Mouse (Mus musculus): ENCODE data around the gene Man1c1.

The Man1c1 gene

DNA sequence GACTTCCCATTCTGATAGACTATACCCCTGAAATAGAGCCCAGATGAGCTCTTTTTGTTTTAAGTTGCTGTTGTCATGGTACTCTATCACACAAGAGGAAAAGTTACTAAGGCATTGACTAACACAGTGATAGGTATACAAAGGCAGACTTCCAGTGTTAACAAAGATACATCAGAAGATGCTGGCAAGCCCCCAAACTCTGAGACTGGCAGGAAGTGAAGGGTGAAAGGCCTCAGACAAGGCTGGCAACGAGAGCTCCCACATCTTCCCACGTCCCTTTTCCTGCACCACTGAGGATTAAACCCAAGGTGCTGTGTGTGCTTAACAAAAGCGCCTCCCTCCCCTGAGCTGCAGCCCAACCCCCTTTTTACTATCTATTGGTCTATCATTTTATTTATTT, 19.2 kb upstream of the Man1c1 start:
- no peak for DNase-seq (ENCODE audit: low read depth)

GRCm38 (mm10) chr4:134721076-134721475, 17.0 kb upstream of the Man1c1 start:
- no peak for DNase-seq (ENCODE audit: low read depth)

DNA sequence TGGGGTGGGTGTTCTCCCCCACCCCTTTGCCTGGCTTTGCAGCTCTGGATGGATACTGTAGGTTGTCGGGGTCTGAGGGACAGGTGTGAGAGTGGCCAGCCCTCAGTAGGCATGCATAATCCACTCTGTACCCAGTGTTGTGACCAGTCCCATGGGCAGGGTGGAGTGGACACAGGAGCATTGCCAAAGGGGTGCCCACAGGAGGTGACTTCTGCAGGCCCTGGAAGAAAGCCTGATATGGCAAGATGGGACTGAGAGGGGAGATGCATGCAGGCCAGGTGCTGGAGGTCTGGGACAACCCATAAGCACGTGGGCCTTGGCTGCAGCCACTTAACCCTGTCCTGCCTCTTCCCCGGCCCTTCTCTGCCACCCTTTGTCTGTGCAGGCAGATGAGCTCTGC, 16.3 kb upstream of the Man1c1 start:
- no peak for DNase-seq (ENCODE audit: low read depth)

DNA sequence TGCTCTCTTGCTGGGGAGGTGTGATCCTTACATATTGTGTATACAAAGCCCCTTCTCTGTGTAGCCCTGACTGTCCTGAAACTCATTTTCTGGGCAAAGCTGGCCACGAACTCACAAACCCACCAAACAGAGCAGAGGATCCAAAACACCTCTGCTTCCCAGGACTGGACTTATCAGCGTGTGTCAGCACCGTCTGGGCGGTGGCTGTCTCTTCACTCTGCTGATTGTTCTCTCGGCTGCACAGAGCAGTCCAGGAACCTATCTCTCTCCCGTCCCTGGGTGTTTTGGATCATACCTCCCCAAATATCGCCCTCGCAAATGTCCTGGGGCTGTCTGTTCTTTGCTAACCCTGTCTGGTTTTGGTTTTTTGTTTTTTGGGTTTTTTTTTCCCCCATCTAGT, 15.4 kb upstream of the Man1c1 start:
- no peak for DNase-seq (ENCODE audit: low read depth)

GRCm38 (mm10) chr4:134713937-134714336, 9.8 kb upstream of the Man1c1 start:
- DNase-seq (ENCODE audit: low read depth): peak; percentile 49

DNA sequence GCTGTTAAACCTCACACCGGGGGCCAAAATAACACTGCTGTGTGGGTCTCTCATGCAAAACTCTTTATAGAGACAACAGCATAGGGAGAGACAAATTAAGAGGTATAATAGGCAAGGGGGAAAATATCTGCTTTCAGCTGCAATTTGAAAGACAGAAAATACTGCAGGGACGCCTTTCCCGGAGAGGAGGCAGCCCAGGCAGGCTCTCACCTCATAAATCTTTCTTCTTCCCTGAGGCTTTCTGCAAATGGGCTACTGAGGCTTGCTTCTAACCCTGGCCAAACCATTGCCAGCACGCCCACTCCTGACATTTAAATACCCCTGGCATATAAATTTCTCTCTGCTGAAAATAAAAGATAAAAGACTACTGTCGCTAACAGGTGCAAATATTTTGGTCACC, 1.2 kb upstream of the Man1c1 start:
- no peak for DNase-seq (ENCODE audit: low read depth)

GRCm38 (mm10) chr4:134704590-134704989, 500 bp upstream of the Man1c1 start:
- no peak for DNase-seq (ENCODE audit: low read depth)

DNA sequence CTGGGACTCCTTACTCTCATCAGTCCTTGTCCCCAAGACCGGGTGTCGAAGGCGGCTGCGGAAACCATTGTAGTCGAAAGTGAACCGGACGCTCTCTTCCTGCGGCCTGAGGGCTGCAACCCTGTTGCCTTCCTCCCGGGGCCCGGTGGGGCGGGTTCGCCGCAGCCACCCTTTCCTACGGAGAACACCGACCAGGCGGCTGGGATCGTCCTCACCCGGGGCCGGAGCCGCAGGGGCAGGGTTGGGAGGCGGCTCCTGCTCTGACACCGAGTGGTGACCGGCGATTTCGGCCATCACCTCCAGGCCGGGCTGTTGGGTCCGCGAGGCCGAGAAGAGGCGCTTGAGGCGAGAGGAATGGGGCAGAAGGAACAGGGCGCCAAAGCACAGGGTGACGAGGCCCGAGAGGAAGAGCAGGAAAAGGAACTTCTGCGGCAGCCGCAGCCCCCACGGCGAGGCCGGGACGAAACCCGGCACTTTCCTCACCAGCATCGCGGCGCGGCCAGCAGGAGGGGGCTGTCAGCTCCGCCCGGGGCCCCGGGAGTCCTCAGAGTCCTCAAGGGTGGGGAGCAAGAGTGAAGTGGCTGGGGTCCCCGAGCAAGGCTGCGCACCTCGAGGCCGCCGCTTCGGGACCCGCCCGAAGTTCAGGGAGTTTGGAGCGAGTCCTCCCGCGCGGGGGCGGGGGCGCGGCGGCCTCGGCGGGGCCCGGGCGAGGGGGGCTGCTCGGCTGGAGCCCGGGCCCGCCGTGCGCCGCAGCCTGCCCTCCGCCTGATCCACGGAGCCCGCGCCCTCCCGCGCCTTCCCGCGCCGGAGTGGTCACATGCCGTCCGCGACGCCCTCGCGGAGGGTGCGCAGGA, 882 bp downstream of the Man1c1 start:
- no peak for DNase-seq (ENCODE audit: low read depth)

DNA sequence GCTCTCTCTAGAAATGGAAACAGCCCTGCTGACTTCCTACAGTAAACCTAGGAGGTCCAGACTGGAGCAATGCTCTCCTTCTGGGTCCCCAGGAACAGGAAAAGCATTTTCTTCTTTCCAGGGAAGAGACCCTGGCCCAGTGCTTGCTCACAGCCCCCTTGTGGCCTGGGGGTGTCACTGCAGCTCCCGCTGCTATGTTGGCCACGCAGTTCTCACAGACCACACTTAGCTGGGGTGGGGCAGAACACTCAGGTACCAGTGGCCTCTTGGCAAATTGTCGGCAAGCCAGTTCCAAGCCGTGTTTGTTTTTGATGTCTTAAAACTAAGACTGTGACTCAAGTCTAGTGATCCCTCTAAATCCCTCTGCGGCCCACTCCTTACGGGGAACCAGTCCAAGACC, 2.2 kb downstream of the Man1c1 start:
- DNase-seq (ENCODE audit: low read depth): peak; percentile 47

DNA sequence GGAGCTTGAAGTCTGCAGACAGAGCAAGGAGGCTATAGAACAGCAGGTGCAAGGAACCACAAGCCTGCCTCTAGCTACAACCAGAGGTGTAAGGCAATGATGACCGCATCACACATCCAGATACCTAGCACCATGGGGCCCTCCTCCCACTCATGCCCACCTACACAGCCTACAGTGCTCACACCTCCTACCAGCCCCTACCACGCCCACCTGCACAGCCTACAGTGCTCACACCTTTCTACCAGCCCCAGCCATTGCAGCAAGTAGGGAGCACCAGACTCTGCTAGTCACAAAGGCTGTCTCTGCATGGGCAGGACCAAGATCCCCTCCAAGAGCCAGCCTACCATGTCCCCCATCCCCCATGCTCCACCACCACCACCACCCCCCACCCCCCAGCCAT, 3.2 kb downstream of the Man1c1 start:
- no peak for DNase-seq (ENCODE audit: low read depth)

GRCm38 (mm10) chr4:134693202-134693940, 10.7 kb downstream of the Man1c1 start:
- DNase-seq (ENCODE audit: low read depth): no peak

DNA sequence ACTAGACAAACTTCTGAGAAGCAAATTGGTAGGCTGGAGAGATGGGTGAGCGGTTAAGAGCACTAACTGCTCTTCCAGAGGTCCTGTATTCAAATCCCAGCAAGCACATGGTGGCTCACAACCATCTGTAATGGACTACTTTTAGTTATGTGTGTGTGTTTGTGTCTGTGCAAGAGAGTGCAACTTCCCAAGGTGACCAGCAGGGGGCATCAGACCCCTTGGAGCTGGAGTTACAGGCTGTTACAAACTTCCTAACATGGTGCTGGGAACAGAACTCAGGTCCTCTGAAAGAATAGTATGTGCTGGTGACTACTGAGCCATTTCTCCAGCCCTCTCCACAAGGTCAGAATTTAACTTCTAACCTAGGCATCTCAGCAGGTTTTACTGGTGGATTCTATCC, 11.7 kb downstream of the Man1c1 start:
- no peak for DNase-seq (ENCODE audit: low read depth)

GRCm38 (mm10) chr4:134686022-134686661, 17.9 kb downstream of the Man1c1 start:
- no peak for DNase-seq (ENCODE audit: low read depth)

DNA sequence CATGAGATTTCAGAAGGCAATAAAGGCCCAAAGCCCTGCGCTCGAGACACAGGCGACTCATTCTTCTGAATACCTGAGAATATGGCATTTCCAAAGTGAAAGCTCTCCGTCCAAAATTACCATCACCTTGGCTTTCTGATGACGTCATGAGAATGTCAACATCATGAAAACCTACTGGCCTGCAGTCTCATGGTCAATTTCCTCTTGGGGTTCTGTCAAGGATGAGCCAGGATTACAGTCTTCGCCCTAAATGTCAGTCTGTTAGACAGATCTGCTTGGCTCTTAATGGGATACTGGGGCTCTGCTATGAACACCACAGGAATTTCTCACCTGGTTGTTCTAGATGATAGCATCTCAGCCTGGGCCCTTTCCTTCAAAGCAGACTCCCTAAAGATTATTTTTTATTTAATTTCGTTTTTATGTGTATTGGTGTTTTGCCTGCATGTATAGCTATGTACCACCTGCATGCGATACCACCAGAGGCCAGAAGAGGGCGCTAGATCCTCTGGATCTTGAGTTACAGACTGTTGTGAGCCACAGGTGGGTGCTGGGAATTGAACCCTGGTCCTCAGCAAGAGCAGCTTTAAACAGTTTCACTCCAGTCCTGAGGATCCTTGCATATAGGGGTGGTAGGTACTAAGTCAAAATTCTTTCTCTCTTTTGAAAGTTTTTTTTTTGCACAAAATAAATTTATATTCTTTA, 19.3 kb downstream of the Man1c1 start:
- no peak for DNase-seq (ENCODE audit: low read depth)

DNA sequence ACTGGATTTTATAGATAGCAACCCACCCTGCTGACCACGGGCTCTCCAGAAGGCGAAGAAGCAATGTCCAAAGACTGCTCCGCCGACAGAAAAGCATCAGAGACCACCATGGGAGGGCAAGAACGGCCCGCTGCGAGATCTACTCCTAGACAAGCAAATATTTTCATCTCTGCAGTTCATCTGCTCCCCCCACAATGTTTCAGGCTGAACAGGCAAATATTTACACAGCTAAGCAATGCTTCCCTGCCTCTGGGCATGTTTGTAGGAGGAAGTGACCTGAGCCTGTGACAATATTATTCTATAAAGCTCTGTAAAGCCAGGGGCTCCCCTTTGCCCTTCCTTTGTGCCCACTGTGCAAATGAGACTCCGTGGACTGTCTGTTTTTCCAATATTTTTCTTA, 20.2 kb downstream of the Man1c1 start:
- DNase-seq (ENCODE audit: low read depth): no peak

DNA sequence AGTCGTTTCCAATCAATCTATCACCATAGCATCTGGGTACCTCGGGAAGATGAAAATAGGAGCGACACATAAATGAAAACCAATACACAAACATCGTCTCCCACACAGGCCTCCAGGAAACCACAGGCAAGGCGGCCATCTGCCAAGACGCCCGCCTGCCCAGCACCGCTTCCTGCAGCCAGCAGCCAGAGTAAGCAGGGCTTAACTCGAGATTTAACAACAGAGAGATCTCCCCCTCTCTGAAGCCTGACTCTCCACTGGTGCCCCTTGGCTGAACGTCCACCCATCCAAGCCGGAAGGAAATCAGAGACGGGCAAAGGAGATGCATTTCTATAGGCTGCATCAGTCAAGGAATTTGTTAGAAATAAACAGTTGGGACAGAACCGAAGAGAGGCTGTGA, 21.1 kb downstream of the Man1c1 start:
- DNase-seq (ENCODE audit: low read depth): peak; percentile 72

DNA sequence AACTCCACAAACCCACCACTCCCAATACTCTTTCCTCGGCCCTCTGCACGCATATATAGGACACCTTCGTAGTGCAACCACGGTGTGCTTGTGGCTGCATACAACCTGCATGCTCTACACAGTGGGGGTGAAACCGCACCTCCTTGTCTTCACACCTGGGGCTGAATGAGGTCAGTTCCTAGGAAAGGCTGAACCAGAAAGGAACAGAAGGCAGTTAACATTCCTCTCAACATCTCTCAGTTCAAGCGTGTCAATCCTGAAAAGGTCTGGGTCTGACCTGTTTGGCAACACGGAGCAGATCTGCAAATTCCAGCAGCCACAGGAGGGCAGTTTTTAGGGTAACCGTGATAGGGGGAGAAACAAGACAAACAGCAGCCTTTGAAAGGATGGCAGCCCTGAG, 21.7 kb downstream of the Man1c1 start:
- DNase-seq (ENCODE audit: low read depth): no peak

- DNase-seq (ENCODE audit: low read depth): no peak
Measured at GRCm38 (mm10) chr4:134681819-134682218, 22.3 kb downstream of the Man1c1 start.

- no peak for DNase-seq (ENCODE audit: low read depth)
Measured at GRCm38 (mm10) chr4:134677556-134678508, 26.3 kb downstream of the Man1c1 start.

DNA sequence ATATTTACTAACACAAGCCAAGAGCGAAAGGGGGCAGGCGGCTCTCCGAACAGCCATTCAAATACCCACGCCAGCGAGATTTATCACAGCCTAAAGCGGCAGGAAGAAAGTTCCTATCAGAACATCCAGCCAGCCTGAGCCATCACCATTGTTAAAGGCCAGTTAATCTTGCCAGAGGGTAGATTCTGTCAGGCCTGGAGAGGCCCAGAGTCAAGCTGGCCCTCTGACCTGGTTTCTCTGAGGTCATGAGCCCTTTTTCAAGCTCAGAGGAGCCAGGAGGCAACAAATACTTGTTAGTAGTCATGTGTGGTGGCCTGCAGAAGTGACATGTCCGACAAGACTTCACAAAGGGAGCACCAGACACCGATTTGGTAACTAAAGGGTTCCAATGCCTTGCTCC, 28.3 kb downstream of the Man1c1 start:
- DNase-seq (ENCODE audit: low read depth): no peak

- DNase-seq (ENCODE audit: low read depth): no peak
Measured at GRCm38 (mm10) chr4:134674970-134675369, 29.1 kb downstream of the Man1c1 start.

Data from fibroblast of lung, adult 2 months (primary cell).